Mouse (Mus musculus): ENCODE data around the gene Oog1. TPM values are rescaled to one million over a fixed set of nuclear protein-coding genes. Genes with fewer than 3 reads are reported as not detected.

Gene Oog1
- polyA plus RNA-seq (2021; fragmentation: Nextera tagmentation) = not detected in 2 replicates
- long read RNA-seq, experiment 1 = 0 reads
- long read RNA-seq, experiment 2 = 0 reads

DNA sequence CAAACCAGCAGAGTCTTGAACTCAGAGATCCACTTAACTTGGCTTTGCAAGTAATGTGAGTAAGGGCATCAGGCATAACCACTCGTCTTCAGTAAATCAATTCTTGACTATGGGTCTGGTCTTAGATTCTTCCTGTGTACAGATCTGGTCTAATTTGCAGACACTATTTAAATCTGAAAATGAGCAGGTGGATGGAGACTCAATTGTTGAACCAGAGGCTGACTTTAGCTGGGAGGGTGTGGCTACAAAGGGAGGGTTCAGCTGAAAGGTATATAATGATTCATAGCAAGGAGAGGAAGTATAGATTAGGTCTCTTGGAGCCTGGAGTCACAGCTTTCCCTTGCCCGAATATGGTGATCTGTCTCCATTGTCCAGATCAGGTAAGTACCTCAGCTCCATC is at the start of gene Oog1:
Oog1 (plus strand) TSS at position 301 of the 400 bp plus-strand sequence.

DNA sequence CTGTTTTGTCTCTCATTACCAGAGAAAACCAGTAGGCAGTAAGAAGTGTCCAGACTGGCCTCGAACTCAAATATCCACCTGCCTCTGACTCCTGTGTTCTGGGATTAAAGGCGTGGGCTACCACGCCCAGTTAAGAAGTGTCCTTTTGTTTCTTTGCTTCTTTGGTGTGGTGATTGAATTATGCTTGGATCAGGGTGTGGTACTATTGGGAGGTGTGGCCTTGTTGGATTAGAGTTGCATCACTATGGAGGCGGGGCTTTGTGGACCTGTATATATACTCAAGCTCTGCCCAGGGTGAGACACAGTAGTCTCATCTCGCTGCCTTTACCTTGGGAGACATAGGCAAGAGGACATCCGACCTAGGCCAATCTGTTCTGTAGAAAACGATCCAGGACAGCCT is 16.1 kb downstream of the Oog1 start, which contains the start of gene Gm4027:
Gm4027 (plus strand) TSS at position 301 of the 400 bp plus-strand sequence.

DNA sequence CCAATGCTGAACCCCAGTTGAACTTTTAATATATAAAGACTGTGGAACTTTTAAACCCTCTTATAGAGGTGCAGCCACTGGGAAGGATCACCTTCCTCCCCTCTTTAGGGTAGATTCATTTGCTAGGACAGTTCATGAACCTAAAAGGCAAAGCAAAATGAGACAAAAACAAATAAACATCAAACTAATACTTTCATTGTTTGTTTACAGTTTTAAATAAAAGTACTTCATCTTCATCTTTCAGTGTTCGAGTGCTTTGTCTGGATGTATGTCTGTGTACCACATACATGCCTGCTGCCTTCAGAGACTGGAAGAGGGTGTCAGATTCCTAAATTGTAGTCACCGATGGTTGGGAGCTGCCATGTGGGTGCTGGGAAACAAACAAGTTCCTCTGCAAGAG is 42.0 kb downstream of the Oog1 start, which contains the start of gene Gm16381:
Gm16381 (minus strand) TSS at position 101 of the 400 bp plus-strand sequence.

Other genes with a start within 250 kb of the Oog1 start
- 23.9 and 26.2 TPM in 2 replicates for gene Sptlc2, start 214.3 kb upstream of the Oog1 start, polyA plus RNA-seq (2021; fragmentation: Nextera tagmentation)
- gene Slirp, start 158.8 kb upstream of the Oog1 start, polyA plus RNA-seq (2021; fragmentation: Nextera tagmentation) = 356 and 416 TPM in 2 replicates
- 8.1 and 8.2 TPM in 2 replicates for gene Alkbh1, start 158.7 kb upstream of the Oog1 start, polyA plus RNA-seq (2021; fragmentation: Nextera tagmentation)
- gene Snw1, start 130.4 kb upstream of the Oog1 start, polyA plus RNA-seq (2021; fragmentation: Nextera tagmentation) = 47.9 and 57.2 TPM in 2 replicates
- gene Gm5788, start 108.0 kb upstream of the Oog1 start, polyA plus RNA-seq (2021; fragmentation: Nextera tagmentation) = not detected in 2 replicates
- not detected in 2 replicates for gene Gm8300, start 88.4 kb upstream of the Oog1 start, polyA plus RNA-seq (2021; fragmentation: Nextera tagmentation)
- not detected in 2 replicates for gene Gm4027, start 16.2 kb downstream of the Oog1 start, polyA plus RNA-seq (2021; fragmentation: Nextera tagmentation)
- gene Gm16381, start 41.9 kb downstream of the Oog1 start, polyA plus RNA-seq (2021; fragmentation: Nextera tagmentation) = not detected in 2 replicates
- gene Gm21319, start 173.1 kb downstream of the Oog1 start, polyA plus RNA-seq (2021; fragmentation: Nextera tagmentation) = not detected in 2 replicates
- not detected in 2 replicates for gene Gm21936, start 192.8 kb downstream of the Oog1 start, polyA plus RNA-seq (2021; fragmentation: Nextera tagmentation)
- not detected in 2 replicates for gene BB287469, start 213.9 kb downstream of the Oog1 start, polyA plus RNA-seq (2021; fragmentation: Nextera tagmentation)
- gene Gm2001, start 239.7 kb downstream of the Oog1 start, polyA plus RNA-seq (2021; fragmentation: Nextera tagmentation) = not detected in 2 replicates